15 mouse cellular contexts compared by ENCODE assay signal in the genomic region with DNA sequence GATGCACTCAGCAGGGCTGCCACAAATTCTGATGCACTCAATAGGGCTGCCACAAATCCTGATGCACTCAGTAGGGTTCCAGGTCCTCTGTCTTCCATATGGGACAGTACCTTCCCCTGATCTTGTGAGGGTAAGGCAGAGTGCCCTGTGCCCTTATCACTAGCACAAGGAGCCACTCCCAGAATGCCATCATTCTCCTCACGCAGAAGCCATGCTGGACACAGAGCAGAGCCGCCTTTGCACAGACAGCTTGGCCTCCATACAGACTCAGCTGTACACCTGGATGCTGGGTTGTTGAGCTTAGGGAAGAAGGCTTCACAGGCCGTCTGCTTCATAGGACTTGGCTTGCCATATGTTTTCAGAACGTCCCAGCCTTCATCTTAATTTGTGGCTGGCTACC.
DNase-seq lines count a peak whose midpoint lies in the region; ATAC-seq and TF ChIP-seq lines count a peak whose summit lies in the region.
"Had no signal": no experiment of that assay in that cellular context is flagged by ENCODE, and none has a peak within 500 bp of the region (broad histone marks: within the 10 kb centered on the region; RNA-seq: fewer than 3 reads in every experiment).

No protein-coding gene starts in this region.

- no peak for TF ChIP-seq POLR2A in cerebellum, adult 2 months (IDR thresholded peaks at IDR 0.05; ENCODE audit: borderline replicate concordance, insufficient read depth, low read length)

- peak overlapping the region; percentile 76 for H3K27ac ChIP-seq in forebrain, embryonic 10.5 days
- H3K27ac ChIP-seq in forebrain, embryonic 15.5 days (replicated peaks): peak overlapping the region; percentile 84
- no peak overlapping the region for H3K27ac ChIP-seq in intestine, embryonic 16.5 days (ENCODE audit: low read length)
- peak overlapping the region; percentile 88 for H3K27ac ChIP-seq in neural tube, embryonic 13.5 days (replicated peaks)
- H3K27ac ChIP-seq in cerebellum, adult 2 months (ENCODE audit: insufficient read depth, low read length): no peak overlapping the region
- H3K27ac ChIP-seq: embryonic facial prominence, embryonic 15.5 days; heart, embryonic 15.5 days; liver, embryonic 12.5 days had no signal

- no peak for TF ChIP-seq CTCF in cerebellum, adult 2 months (IDR thresholded peaks at IDR 0.05; ENCODE audit: borderline replicate concordance, insufficient read depth, low read depth, low read length)

- H3K4me3 ChIP-seq in forebrain, embryonic 10.5 days: peak overlapping the region; percentile 40; the same call in 1 of the 2 replicates
- no peak overlapping the region for H3K4me3 ChIP-seq in forebrain, embryonic 15.5 days
- no peak overlapping the region for H3K4me3 ChIP-seq in intestine, embryonic 16.5 days (ENCODE audit: low read length)
- no peak overlapping the region for H3K4me3 ChIP-seq in neural tube, embryonic 13.5 days
- no peak overlapping the region for H3K4me3 ChIP-seq in cerebellum, adult 2 months (replicated peaks; ENCODE audit: insufficient read depth, low read depth, low read length)
- H3K4me3 ChIP-seq: embryonic facial prominence, embryonic 15.5 days; heart, embryonic 15.5 days; liver, embryonic 12.5 days had no signal

- no peak overlapping the region for H3K4me2 ChIP-seq in forebrain, embryonic 15.5 days (replicated peaks)
- no peak overlapping the region for H3K4me2 ChIP-seq in intestine, embryonic 16.5 days (ENCODE audit: low read depth, low read length)
- 0 out of 2 replicates have a peak overlapping the region, but pooled peaks have one; percentile 35 for H3K4me2 ChIP-seq in neural tube, embryonic 13.5 days
- H3K4me2 ChIP-seq: heart, embryonic 15.5 days; liver, embryonic 12.5 days had no signal

- 36% methylated on average over 4 of the region's 4 CpGs for WGBS in forebrain, embryonic 10.5 days
- WGBS in forebrain, embryonic 15.5 days: 34% methylated on average over 4 of the region's 4 CpGs
- 25% methylated on average over 4 of the region's 4 CpGs for WGBS in intestine, embryonic 16.5 days
- 30% methylated on average over 4 of the region's 4 CpGs for WGBS in neural tube, embryonic 13.5 days
- 16% methylated on average over 4 of the region's 4 CpGs for WGBS in cerebellum, adult 2 months

- H3K27me3 ChIP-seq in forebrain, embryonic 10.5 days (ENCODE audit: poor library complexity, severe bottlenecking): peaks cover 39% of the 10 kb centered on the region
- no peaks in the 10 kb centered on the region for H3K27me3 ChIP-seq in forebrain, embryonic 15.5 days
- H3K27me3 ChIP-seq in intestine, embryonic 16.5 days (replicated peaks; ENCODE audit: control insufficient read depth, insufficient read depth, low read length): 0 out of 2 replicates have a peak, but pooled peaks cover 4% of the 10 kb centered on the region
- H3K27me3 ChIP-seq in neural tube, embryonic 13.5 days: no peaks in the 10 kb centered on the region
- no peaks in the 10 kb centered on the region; the same call in 1 of the 2 replicates for H3K27me3 ChIP-seq in cerebellum, adult 2 months (ENCODE audit: control insufficient read depth, insufficient read depth, low read length)

- no peak for DNase-seq in forebrain, embryonic 10.5 days (ENCODE audit: extremely low spot score, low spot score)
- DNase-seq in cerebellum, adult 2 months: no peak
- DNase-seq in testis, postnatal 10 days (ENCODE audit: low spot score): no peak
- DNase-seq: cerebellum, postnatal 25 days; kidney, postnatal 25 days; left cerebral cortex, postnatal 4 days; lung, postnatal 10 days had no signal

- no peak overlapping the region for H3K9ac ChIP-seq in forebrain, embryonic 15.5 days (replicated peaks)
- H3K9ac ChIP-seq in intestine, embryonic 16.5 days (ENCODE audit: low read depth, low read length): no peak overlapping the region
- H3K9ac ChIP-seq in neural tube, embryonic 13.5 days: peak overlapping the region; percentile 31
- H3K9ac ChIP-seq: embryonic facial prominence, embryonic 15.5 days; heart, embryonic 15.5 days; liver, embryonic 12.5 days had no signal

- no peak for ATAC-seq in forebrain, embryonic 15.5 days (replicated peaks)
- peak; percentile 67; the same call in 1 of the 2 replicates for ATAC-seq in intestine, embryonic 16.5 days
- no peak for ATAC-seq in neural tube, embryonic 13.5 days (ENCODE audit: low read depth)
- ATAC-seq in cerebellum, adult (ENCODE audit: insufficient number of reproducible peaks, low FRiP score, low TSS enrichment): no peak
- ATAC-seq: inflammation-experienced regulatory T-cells, adult 6 months; liver, embryonic 12.5 days had no signal

- no peaks in the 10 kb centered on the region for H3K36me3 ChIP-seq in forebrain, embryonic 10.5 days (replicated peaks)
- no peaks in the 10 kb centered on the region for H3K36me3 ChIP-seq in forebrain, embryonic 15.5 days
- no peaks in the 10 kb centered on the region for H3K36me3 ChIP-seq in intestine, embryonic 16.5 days (ENCODE audit: control insufficient read depth, insufficient read depth, low read length)
- no peaks in the 10 kb centered on the region for H3K36me3 ChIP-seq in neural tube, embryonic 13.5 days
- H3K36me3 ChIP-seq: embryonic facial prominence, embryonic 15.5 days; heart, embryonic 15.5 days; liver, embryonic 12.5 days had no signal

- no peaks in the 10 kb centered on the region for H3K9me3 ChIP-seq in forebrain, embryonic 10.5 days
- H3K9me3 ChIP-seq in forebrain, embryonic 15.5 days: no peaks in the 10 kb centered on the region
- no peaks in the 10 kb centered on the region for H3K9me3 ChIP-seq in intestine, embryonic 16.5 days (ENCODE audit: control insufficient read depth, low read length)
- no peaks in the 10 kb centered on the region for H3K9me3 ChIP-seq in neural tube, embryonic 13.5 days
- H3K9me3 ChIP-seq: embryonic facial prominence, embryonic 15.5 days; heart, embryonic 15.5 days; liver, embryonic 12.5 days had no signal

- peaks cover 38% of the 10 kb centered on the region for H3K4me1 ChIP-seq in forebrain, embryonic 10.5 days
- H3K4me1 ChIP-seq in forebrain, embryonic 15.5 days: peaks cover 21% of the 10 kb centered on the region
- 0 out of 2 replicates have a peak, but pooled peaks cover 4% of the 10 kb centered on the region for H3K4me1 ChIP-seq in intestine, embryonic 16.5 days (ENCODE audit: control insufficient read depth, insufficient read depth, low read length)
- peaks cover 32% of the 10 kb centered on the region for H3K4me1 ChIP-seq in neural tube, embryonic 13.5 days (replicated peaks)
- H3K4me1 ChIP-seq in cerebellum, adult 2 months (ENCODE audit: control insufficient read depth, insufficient read depth, low read length): no peaks in the 10 kb centered on the region
- H3K4me1 ChIP-seq: heart, embryonic 15.5 days; liver, embryonic 12.5 days had no signal

Comparison
In these comparisons a context has a peak if more than half of its experiments do, and no peak if none do; other contexts are left out.
1. H3K27ac ChIP-seq: peak in forebrain, embryonic 10.5 days (single experiment), forebrain, embryonic 15.5 days (single experiment) and neural tube, embryonic 13.5 days (single experiment); none in intestine, embryonic 16.5 days (single experiment) and cerebellum, adult 2 months (single experiment).